Mouse (Mus musculus) skeletal muscle tissue, adult 2 months (tissue): ENCODE measurements around the gene Prkcz.
"Not testable (repeated sequence)": the region's sequence is repeated elsewhere in the genome, so short reads cannot be mapped to it uniquely, and the experiment has no call there.

Source experiments
- DNase-seq: peaks from one replicate; pipeline ENCODE4 v3.0.0-alpha.2; 2012; ENCODE audit warnings: low read depth, low spot score

Gene Prkcz

GRCm38 (mm10) chr4:155359560-155360464 lies 1.3 kb downstream of the Prkcz start:
- DNase-seq = no peak

- DNase-seq = no peak
Observed at GRCm38 (mm10) chr4:155357601-155358000, 3.6 kb downstream of the Prkcz start.

GRCm38 (mm10) chr4:155356354-155356753 lies 4.8 kb downstream of the Prkcz start:
- DNase-seq = no peak

- no peak for DNase-seq
Observed at GRCm38 (mm10) chr4:155354546-155354945, 6.6 kb downstream of the Prkcz start.

GRCm38 (mm10) chr4:155354035-155354434 lies 7.1 kb downstream of the Prkcz start:
- DNase-seq = no peak

- no peak for DNase-seq
Observed at GRCm38 (mm10) chr4:155352581-155352980, 8.6 kb downstream of the Prkcz start.

GRCm38 (mm10) chr4:155346350-155346749 lies 14.8 kb downstream of the Prkcz start:
- DNase-seq = no peak

- DNase-seq = peak; percentile 9
Observed at GRCm38 (mm10) chr4:155345608-155345953, 15.6 kb downstream of the Prkcz start.

GRCm38 (mm10) chr4:155344716-155345607 lies 16.2 kb downstream of the Prkcz start:
- no peak for DNase-seq

GRCm38 (mm10) chr4:155344299-155344600 lies 16.9 kb downstream of the Prkcz start:
- no peak for DNase-seq

- no peak for DNase-seq
Observed at GRCm38 (mm10) chr4:155343415-155344298, 17.5 kb downstream of the Prkcz start.

- DNase-seq = no peak
Observed at GRCm38 (mm10) chr4:155336284-155337050, 24.7 kb downstream of the Prkcz start.

- no peak for DNase-seq
Observed at GRCm38 (mm10) chr4:155332253-155332652, 28.9 kb downstream of the Prkcz start.

- DNase-seq = not testable (repeated sequence)
Observed at GRCm38 (mm10) chr4:155328385-155328784, 32.8 kb downstream of the Prkcz start.

GRCm38 (mm10) chr4:155325773-155326172 lies 35.4 kb downstream of the Prkcz start:
- no peak for DNase-seq

- no peak for DNase-seq
Observed at GRCm38 (mm10) chr4:155324511-155324910, 36.6 kb downstream of the Prkcz start.

GRCm38 (mm10) chr4:155323081-155323795 lies 37.9 kb downstream of the Prkcz start:
- no peak for DNase-seq

- peak; percentile 18 for DNase-seq
Observed at GRCm38 (mm10) chr4:155320281-155321244, 40.6 kb downstream of the Prkcz start.

GRCm38 (mm10) chr4:155318266-155318665 lies 42.9 kb downstream of the Prkcz start:
- no peak for DNase-seq
